Mouse (Mus musculus) activated CD4-positive, CD25-positive, alpha-beta regulatory T cell (primary cell): ENCODE results near the gene Smc6. TPM values are rescaled to one million over a fixed set of nuclear protein-coding genes. Genes with fewer than 3 reads are reported as not detected.

ENCODE experiments used
- polyA plus RNA-seq, 2 experiments: library from polyadenylated mRNA; unstranded; fragments of 100-300 nt; shearing (Covaris generic); gene quantifications; one replicate each; pipeline ENCODE4 v1.2.1; 2017

Gene Smc6
- polyA plus RNA-seq = 100 to 1,000 TPM; 169 to 189 TPM

GRCm38 (mm10) chr12:11265382-11266281, at the start of gene Smc6, which contains the start of gene Gen1:
Gene Smc6 (plus strand): TSS chr12:11265886.
Gene Gen1 (minus strand): TSS chr12:11265801.

Other genes with a start within 250 kb of the Smc6 start
- gene Kcns3, start 114.8 kb upstream of the Smc6 start, polyA plus RNA-seq = not detected
- under 1 TPM; 0.39 to 0.63 TPM for gene Msgn1, start 56.9 kb upstream of the Smc6 start, polyA plus RNA-seq
- gene Gen1, start 85 bp upstream of the Smc6 start, polyA plus RNA-seq = 1 to 10 TPM; 3.4 to 3.5 TPM
- not detected for gene Vsnl1, start 170.7 kb downstream of the Smc6 start, polyA plus RNA-seq
- under 1 TPM in 1 of 2 experiments, not detected in 1; 0.16 TPM for gene Rad51ap2, start 190.2 kb downstream of the Smc6 start, polyA plus RNA-seq